Mouse (Mus musculus) adipocyte (in vitro differentiated cells): ENCODE data around the gene Cdk6.
"Not testable (repeated sequence)": the region's sequence is repeated elsewhere in the genome, so short reads cannot be mapped to it uniquely, and the experiment has no call there.

Experiments used
- DNase-seq: peaks from one replicate; pipeline ENCODE4 v3.0.0-alpha.2; 2016; ENCODE audit warnings: low spot score

Gene Cdk6

DNA sequence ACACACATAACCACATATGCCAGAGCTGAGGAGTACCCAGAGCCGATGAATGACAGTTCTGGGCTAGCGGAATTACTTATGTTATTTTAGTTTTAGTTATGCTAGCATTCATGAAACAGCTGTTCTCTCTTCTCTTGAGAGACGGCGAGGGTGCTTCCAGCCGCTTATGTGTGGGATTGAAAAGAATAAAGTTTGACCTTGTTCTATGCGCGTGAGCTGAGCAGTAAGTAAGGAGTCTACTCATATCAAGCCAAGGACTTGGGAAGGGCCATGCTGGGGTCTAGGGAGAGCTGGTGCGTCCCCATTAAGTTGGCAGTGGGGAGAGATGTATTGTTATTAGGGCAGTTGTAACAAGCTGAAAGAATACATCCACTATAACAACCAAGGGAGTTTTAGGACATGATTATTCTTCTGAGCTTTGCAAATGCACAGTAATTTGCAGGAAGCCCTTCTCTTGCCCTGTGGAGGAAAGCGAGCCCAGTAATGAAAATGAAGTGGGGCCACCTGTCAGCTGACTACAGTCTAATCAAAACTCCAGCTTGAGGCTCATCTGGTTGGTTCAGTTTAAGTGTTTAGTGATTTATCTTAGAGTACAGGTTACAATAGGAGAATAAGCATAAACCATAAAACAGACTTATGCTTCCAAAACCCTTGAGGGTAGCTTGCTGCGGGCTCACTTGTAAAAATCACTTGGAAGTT lies 170.0 kb downstream of the Cdk6 start:
- no peak for DNase-seq

DNA sequence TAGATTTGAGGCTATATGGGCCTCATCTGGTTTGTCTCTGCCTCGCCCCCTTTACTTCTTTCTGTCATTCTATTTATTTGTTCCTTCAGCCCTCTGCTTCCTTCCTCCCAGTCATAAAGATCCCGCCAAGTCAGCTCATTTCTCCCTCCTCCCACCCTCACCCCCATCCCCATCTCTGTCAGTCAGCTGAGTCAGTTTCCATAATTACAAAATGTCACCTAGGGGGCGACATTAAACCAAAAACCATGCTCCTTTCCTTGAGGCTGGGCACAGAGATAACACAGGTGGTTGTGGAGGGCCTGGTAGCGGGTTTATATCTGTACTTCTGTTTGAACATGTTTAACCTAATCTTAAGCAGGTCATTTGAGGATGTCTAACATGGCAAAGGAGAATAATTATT lies 171.3 kb downstream of the Cdk6 start:
- no peak for DNase-seq

DNA sequence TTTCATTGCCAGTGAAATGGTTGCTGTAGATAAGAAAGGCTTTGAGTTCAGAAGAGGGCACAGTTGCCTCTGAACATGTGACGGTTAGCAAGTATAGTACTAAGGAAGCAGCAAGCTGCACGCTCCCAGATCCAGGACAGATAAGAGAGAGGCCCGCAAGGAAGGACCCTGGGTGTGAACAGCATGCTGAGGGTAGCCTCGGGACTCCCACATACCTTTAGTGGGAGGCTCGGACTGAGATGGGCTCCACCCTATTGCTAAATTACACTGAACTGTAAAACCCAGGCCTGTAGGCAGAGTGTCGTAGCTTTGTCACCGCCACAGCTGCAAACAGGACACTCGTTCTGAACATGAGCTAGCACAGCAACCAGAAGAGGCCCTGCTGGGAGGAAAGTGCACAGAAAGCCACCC lies 173.6 kb downstream of the Cdk6 start:
- no peak for DNase-seq

DNA sequence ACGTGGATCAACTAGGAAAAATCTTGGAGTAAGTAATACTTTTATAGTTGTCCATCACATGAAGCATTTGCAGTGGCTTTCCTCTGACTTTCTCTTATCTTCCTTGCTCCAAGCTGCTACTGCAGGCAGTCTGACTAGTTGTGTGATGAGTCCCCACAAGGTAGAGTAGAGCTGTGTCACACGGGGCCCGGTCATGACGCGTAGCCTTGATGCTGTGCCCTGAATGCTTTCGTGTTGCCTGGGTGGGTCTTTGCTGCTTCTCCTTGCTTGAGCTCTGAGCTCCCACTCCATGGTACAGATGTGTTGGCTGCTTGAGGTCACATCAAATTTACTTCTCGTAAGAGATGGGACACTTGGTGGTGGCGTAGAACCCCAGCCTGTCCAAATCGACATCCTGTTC lies 174.2 kb downstream of the Cdk6 start:
- no peak for DNase-seq

DNA sequence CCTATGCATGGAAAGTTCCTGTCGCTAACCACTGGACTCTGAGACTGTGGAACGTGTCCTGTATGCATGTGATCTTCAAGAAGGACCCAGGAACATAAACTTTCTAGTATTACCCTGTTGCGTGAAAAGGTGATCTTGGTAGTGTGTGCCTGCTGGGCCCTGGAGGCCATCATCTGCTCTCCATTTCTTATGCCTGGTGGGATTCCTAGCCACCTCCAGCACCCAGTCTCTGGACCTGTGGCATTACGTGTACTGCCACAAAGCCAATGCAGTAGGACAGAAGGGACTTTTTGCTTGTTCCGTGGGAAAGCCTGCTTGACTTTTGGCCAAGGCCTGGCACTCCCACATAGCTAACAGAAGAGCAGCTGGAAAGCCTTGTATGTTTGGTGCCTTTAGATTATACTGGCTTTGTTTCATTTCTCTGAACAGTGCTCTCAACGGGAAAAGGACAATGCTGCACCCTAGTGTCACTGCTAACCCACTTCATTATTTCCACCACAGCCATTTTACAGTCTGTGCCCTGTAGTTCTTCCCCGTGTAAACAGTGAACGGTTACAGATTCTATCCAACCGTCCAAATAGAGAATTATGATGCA lies 175.3 kb downstream of the Cdk6 start:
- DNase-seq, result peak; percentile 86

GRCm38 (mm10) chr5:3520493-3521359 lies 179.4 kb downstream of the Cdk6 start:
- no peak for DNase-seq

- DNase-seq, result no peak
These were observed 180.5 kb downstream of the Cdk6 start for GRCm38 (mm10) chr5:3521741-3522140.

DNA sequence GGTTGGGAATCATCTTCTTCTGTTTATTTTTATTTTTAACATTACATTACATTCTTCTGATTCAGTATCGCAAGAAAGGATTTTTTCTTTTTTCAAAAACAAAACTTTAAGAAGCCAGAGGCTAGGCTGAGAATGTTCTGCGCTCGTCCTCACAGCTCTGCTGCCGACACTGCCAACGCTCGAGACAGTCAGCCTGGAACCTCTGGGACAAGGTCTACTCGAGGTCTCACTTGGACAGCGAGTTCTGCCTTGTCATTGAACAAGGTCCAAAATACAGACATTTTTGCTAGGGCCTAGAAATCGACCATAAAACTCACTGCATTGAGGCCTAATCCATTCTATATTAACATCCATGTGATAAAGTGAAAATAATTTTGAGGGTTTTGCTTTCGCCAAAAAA lies 181.5 kb downstream of the Cdk6 start:
- no peak for DNase-seq

DNA sequence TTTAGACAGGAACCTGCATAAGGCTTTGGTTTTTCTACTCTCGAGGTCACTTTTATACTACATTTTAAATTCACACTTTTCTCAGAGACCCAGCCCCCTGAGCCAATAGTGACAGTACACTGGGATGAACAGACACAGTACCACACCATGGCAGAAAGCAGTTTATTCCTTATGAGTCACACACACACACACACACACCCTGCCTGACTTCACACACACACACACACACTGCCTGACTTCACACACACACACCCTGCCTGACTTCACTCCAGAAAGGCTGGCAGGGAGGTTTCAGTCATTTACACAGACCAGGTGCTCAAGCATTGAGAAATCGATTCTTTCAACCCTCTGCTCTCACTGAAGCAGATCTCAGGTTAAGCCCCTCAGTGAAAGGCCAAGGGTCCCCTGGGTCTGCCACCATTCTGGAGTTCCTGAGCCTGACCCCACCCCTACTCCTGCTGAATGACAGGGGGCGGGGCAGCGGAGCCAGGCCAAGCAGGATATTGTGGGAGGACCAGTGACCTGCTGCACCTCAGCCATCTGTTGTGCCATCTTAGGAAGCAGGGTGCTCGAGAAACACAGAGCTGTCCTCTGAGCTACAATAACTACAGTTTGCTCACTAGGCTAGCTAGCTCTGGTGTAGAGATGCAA lies 185.9 kb downstream of the Cdk6 start:
- no peak for DNase-seq

- no peak for DNase-seq
These were observed 188.4 kb downstream of the Cdk6 start for GRCm38 (mm10) chr5:3529585-3530189.

DNA sequence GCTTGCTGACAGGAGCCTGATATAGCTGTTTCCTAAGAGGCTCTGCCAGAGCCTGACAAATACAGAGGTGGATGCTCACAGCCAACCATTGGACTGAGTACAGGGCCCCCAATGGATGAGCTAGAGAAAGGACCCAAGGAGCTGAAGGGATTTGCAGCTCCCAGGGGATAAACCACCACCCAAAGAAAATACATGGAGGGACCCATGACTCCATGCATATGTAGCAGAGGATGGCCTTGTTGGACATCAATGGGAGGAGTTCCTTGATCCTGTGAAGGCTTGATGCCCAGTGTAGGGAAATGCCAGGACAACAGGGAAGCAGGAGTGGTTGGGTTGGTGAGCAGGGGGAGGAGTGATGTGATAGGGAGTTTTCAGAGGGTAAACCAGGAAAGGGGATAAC lies 190.8 kb downstream of the Cdk6 start:
- DNase-seq, result not testable (repeated sequence)

GRCm38 (mm10) chr5:3536592-3537212 lies 195.4 kb downstream of the Cdk6 start:
- DNase-seq, result no peak

- DNase-seq, result peak; percentile 26
These were observed 197.5 kb downstream of the Cdk6 start for GRCm38 (mm10) chr5:3538505-3539472.

DNA sequence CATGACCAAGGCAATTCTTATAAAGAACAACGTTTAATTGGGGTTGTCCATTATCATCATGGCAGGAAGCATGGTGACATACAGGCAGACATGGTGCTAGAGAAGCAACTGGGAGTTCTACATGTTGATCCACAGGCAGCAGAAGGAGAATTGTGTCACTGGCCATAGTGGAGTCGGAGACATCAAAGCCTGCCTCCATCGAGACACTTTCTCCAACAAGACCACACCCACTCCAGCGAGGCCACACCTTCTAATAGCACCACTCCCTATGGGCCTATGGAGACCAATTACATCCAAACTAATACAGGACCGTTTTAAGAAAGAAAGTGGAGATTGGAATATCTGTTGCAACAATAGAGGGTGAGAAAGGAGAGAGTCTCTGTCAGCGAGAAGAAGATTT lies 200.6 kb downstream of the Cdk6 start:
- no peak for DNase-seq

GRCm38 (mm10) chr5:3543629-3544479 lies 202.6 kb downstream of the Cdk6 start, which contains the start of gene Fam133b:
Fam133b (plus strand) TSS chr5:3543833.
- DNase-seq, result peak; percentile 92

DNA sequence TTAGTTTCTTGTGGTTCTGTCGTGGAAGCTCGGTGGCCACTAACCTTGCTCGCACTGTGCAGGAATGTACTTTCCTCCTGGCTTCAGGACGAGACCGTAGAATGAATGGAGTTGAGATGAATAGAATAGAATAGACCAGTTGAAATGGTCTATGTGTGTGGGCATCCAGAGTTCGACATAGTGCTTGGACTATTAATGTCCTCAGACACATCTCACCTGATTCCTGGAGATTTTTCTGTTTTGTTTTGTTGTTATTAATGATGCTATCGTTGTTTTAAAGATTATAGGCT lies 203.1 kb downstream of the Cdk6 start:
- no peak for DNase-seq

GRCm38 (mm10) chr5:3546226-3546625 lies 204.9 kb downstream of the Cdk6 start:
- peak; percentile 32 for DNase-seq

DNA sequence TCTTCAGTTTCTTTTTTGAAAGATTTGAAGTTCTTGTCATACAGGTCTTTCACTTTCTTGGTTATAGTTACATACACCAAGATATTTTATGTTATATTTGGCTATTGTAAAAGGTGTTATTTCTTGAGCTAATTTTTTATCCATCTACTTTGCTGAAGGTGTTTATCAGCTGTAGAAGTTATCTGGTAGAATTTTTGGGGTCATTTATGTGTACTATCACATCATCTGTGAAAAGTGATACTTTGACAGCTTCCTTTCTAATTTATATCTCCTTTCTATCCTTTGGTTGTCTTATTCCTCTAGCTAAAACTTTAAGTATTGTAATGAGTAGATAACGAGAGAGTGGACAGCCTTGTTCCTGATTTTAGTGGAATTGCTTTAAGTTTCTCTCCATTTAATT lies 210.2 kb downstream of the Cdk6 start:
- DNase-seq, result no peak

- no peak for DNase-seq
These were observed 212.9 kb downstream of the Cdk6 start for GRCm38 (mm10) chr5:3554198-3554597.

- no peak for DNase-seq
These were observed 230.0 kb downstream of the Cdk6 start, which contains the start of gene 1700109H08Rik for GRCm38 (mm10) chr5:3571266-3571665. 1700109H08Rik (plus strand) TSS chr5:3571566.
